Mouse (Mus musculus): ENCODE data around the gene Jag2. TPM values are rescaled to one million over a fixed set of nuclear protein-coding genes. Genes with fewer than 3 reads are reported as not detected.
A peak's percentile ranks its signal among the peaks of the same experiment; 100 is the strongest.

Jag2 gene
- total and polyA plus RNA-seq, 2 experiments from 2014 or later: 8.5 to 88.4 TPM

DNA sequence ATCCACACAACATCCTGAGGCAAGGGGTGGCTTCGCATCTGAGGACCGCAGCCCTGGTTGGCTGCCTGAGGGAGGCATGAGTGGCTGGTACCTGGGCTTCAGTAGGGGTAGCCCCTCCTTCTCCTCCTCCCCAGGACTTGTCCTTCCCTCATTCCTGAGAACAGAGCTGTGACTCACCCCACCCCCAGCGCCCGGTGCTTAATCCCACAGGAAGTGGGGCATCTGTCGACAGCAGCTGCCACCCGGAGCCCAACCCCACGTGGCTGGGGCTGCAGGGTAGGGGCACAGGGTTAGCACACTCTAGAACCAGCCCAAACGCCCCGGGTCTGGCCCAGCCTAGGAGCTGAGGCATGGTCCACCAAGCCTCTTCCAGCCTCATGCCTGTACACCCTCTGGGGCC is 8.3 kb upstream of the Jag2 start:
- no peak for TF ChIP-seq CTCF (IDR thresholded peaks at IDR 0.05; ENCODE audit: low read depth)
- no peaks in the 10 kb centered on the region for H3K36me3 ChIP-seq (ENCODE audit: insufficient read depth, low read length)
- WGBS: 42% methylated on average over 9 of the region's 9 CpGs
- H3K4me3 ChIP-seq (ENCODE audit: low read length): no peak overlapping the region
- peaks cover 15% of the 10 kb centered on the region for H3K4me1 ChIP-seq (ENCODE audit: insufficient read depth, low read length)
- no peak for DNase-seq (ENCODE audit: low spot score)
- no peak overlapping the region for H3K4me2 ChIP-seq (ENCODE audit: low read depth, low read length)
- no peaks in the 10 kb centered on the region for H3K27me3 ChIP-seq (ENCODE audit: insufficient read depth, low read length)
- no peaks in the 10 kb centered on the region for H3K9me3 ChIP-seq (ENCODE audit: low read length)
- H3K9ac ChIP-seq (replicated peaks; ENCODE audit: low read length): no peak overlapping the region
- no peak for ATAC-seq
- H3K27ac ChIP-seq: no peak overlapping the region

DNA sequence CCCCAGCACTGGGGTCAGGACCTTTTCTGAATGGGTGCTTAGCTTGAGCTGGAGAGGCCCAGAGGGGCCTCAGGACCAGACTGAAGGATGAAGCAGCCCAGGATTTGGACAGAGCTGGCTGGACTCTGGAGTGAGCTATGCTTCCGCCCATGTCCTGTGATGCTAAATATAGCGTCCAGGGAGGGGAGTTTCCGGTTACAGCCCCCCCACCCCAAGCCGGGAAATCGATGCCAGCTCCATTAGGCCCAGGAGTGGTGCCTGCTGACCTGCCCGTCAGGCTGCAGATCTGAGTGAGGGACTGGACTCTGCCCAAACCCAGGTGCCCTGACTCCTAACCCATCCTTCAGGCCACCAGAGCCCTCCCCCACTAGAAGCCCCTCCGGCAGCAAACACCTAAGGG is 3.1 kb upstream of the Jag2 start:
- no peak for DNase-seq (ENCODE audit: low spot score)
- no peak for ATAC-seq
- Histone ChIP-seq H3K4me1 (ENCODE audit: insufficient read depth, low read length) (peaks cover 3% of the 10 kb centered on the region; the same call in 1 of the 2 replicates), H3K9me3 (ENCODE audit: low read length) (no peaks in the 10 kb centered on the region), H3K36me3 (ENCODE audit: insufficient read depth, low read length) (no peaks in the 10 kb centered on the region), H3K27me3 (ENCODE audit: insufficient read depth, low read length) (no peaks in the 10 kb centered on the region; the same call in 1 of the 2 replicates), H3K4me3 (ENCODE audit: low read length) (no peak overlapping the region), H3K9ac (replicated peaks; ENCODE audit: low read length) (no peak overlapping the region), H3K27ac (no peak overlapping the region), H3K4me2 (ENCODE audit: low read depth, low read length) (no peak overlapping the region)
- WGBS: 63% methylated on average over 7 of the region's 7 CpGs
- TF ChIP-seq CTCF (IDR thresholded peaks at IDR 0.05; ENCODE audit: low read depth): no peak

DNA sequence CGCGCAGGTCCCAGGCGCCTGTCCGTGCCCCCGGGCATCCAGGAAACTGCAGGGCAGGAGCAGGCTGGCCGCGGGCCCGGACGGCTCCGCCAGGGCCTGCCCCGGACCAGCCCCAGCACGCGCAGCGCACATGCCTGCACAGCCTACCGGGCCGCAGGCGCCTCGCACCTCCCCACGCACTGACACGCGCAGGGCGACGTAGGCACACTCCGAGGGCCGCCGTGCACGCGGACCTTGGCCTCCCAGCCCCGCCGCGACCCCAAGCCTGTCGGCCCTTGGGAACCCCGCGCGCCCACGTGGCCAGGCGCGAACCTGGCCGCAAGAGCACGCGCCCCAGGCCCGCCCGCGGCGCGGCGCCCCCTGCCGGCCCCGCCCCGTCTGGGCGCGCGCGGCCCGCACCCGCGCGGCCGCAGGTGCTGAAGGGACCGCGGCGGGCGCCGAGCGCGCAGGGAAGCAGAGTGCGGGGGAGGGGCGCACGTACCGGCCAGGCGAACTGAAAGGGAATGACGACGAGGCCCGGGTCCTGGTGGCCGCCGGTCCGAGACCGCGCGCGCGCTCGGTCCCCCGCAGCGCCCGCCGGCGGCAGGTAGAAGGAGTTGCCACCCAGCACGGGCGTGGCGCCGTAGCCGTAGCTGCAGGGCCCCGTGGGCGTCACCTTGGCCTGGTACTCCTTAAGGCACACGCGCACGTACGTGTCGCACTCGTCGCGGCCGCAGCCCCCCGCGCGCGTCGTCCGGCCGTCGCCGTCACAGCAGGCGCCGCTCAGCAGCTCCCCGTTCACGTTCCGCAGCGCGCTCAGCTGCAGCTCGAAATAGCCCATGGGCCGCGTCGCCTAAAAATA is 955 bp downstream of the Jag2 start:
- WGBS: under 1% methylated on average over 92 of the region's 124 CpGs
- ATAC-seq: peak; percentile 60

DNA sequence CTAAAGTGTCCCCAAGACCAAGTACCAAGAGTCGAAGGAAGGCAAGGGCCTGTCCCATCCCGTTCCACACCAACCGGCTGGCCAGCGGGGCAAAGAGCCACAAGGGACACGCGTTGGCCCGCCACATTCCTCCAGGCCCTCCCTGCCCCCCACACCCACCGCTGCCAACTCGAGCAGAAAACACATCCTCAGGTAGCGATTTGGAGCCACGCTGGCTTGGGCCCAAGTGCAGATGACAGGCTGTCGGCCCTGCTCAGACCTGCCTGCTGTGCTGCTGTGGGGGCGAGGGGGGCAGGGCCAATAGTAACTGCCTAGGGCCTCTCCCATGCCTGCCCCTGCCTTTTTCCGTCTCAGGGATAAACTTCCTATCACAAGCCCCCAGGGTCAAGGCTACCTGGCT is 2.3 kb downstream of the Jag2 start:
- ATAC-seq (no peak), DNase-seq (ENCODE audit: low spot score) (no peak)
- H3K9ac ChIP-seq (replicated peaks; ENCODE audit: low read length): no peak overlapping the region
- H3K9me3 ChIP-seq (ENCODE audit: low read length): no peaks in the 10 kb centered on the region
- no peaks in the 10 kb centered on the region for H3K36me3 ChIP-seq (ENCODE audit: insufficient read depth, low read length)
- H3K4me3 ChIP-seq (ENCODE audit: low read length): no peak overlapping the region
- peak overlapping the region; percentile 72 for H3K4me2 ChIP-seq (ENCODE audit: low read depth, low read length)
- H3K27me3 ChIP-seq (ENCODE audit: insufficient read depth, low read length): no peaks in the 10 kb centered on the region; the same call in 1 of the 2 replicates
- no peak for TF ChIP-seq CTCF (IDR thresholded peaks at IDR 0.05; ENCODE audit: low read depth)
- no peak overlapping the region for H3K27ac ChIP-seq
- peaks cover 9% of the 10 kb centered on the region; the same call in 1 of the 2 replicates for H3K4me1 ChIP-seq (ENCODE audit: insufficient read depth, low read length)
- 60% methylated on average over 14 of the region's 14 CpGs for WGBS

More for the DNA sequence above, 955 bp downstream of the Jag2 start:
- H3K9ac ChIP-seq (replicated peaks; ENCODE audit: low read length): peak overlapping the region; percentile 81
- H3K27me3 ChIP-seq (ENCODE audit: insufficient read depth, low read length): no peaks in the 10 kb centered on the region; the same call in 1 of the 2 replicates
- TF ChIP-seq CTCF (IDR thresholded peaks at IDR 0.05; ENCODE audit: low read depth): no peak
- peak; percentile 73 for DNase-seq (ENCODE audit: low spot score)
- peak overlapping the region; percentile 64 for H3K4me3 ChIP-seq (ENCODE audit: low read length)
- no peaks in the 10 kb centered on the region for H3K9me3 ChIP-seq (ENCODE audit: low read length)
- H3K36me3 ChIP-seq (ENCODE audit: insufficient read depth, low read length): no peaks in the 10 kb centered on the region
- H3K4me1 ChIP-seq (ENCODE audit: insufficient read depth, low read length): peaks cover 9% of the 10 kb centered on the region; the same call in 1 of the 2 replicates
- peak overlapping the region; percentile 88 for H3K27ac ChIP-seq
- peak overlapping the region; percentile 72 for H3K4me2 ChIP-seq (ENCODE audit: low read depth, low read length)

DNA sequence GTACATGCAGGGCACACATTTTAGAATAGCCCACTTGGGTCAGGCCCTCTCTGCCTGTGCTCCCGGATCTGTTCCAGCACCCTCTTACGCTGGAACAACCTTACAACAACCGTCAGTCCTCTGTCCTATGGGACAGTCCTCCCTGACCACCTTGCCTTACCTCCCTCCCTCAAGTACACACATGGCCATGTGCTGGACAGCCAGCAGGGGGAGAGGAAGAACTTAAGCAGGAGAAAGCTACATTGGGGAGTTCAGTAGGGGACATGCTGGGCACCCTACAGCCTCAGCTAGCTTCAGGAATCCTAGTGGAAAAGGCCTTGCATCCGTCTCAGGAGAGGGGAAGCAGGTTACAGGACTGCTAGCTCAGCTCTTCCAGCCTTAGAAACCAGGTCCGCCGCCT is 3.6 kb downstream of the Jag2 start:
- H3K9me3 ChIP-seq (ENCODE audit: low read length): no peaks in the 10 kb centered on the region
- no peak for ATAC-seq
- H3K9ac ChIP-seq (replicated peaks; ENCODE audit: low read length): no peak overlapping the region
- WGBS: 85% methylated on average over 6 of the region's 6 CpGs
- no peak overlapping the region for H3K4me3 ChIP-seq (ENCODE audit: low read length)
- H3K4me2 ChIP-seq (ENCODE audit: low read depth, low read length): no peak overlapping the region
- no peak for DNase-seq (ENCODE audit: low spot score)
- H3K27ac ChIP-seq: no peak overlapping the region
- peaks cover 9% of the 10 kb centered on the region; the same call in 1 of the 2 replicates for H3K4me1 ChIP-seq (ENCODE audit: insufficient read depth, low read length)
- H3K36me3 ChIP-seq (ENCODE audit: insufficient read depth, low read length): 0 out of 2 replicates have a peak, but pooled peaks cover 3% of the 10 kb centered on the region
- no peaks in the 10 kb centered on the region for H3K27me3 ChIP-seq (ENCODE audit: insufficient read depth, low read length)
- peak; percentile 55 for TF ChIP-seq CTCF (IDR thresholded peaks at IDR 0.05; ENCODE audit: low read depth)

DNA sequence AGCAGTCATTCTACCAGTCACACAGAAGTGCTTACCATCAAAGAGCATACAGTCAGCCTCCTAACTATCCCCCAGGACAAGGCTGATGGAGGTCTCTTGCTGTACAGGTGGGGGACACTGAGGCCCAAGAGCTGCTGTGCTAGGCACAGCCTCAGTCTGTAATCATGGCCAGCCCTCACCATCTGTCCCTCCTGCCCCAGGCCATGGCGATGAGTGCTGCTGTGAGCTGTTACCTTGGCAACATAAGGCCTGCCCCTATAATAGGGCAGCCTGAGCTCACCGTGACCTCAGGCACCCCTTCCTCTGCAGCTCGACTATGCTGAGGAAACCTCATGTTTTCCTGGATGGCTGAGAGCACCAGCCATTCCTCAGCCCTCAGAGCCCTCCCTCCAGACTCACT is 7.0 kb downstream of the Jag2 start:
- TF ChIP-seq CTCF (IDR thresholded peaks at IDR 0.05; ENCODE audit: low read depth): no peak
- no peak for ATAC-seq
- no peak overlapping the region for H3K4me2 ChIP-seq (ENCODE audit: low read depth, low read length)

DNA sequence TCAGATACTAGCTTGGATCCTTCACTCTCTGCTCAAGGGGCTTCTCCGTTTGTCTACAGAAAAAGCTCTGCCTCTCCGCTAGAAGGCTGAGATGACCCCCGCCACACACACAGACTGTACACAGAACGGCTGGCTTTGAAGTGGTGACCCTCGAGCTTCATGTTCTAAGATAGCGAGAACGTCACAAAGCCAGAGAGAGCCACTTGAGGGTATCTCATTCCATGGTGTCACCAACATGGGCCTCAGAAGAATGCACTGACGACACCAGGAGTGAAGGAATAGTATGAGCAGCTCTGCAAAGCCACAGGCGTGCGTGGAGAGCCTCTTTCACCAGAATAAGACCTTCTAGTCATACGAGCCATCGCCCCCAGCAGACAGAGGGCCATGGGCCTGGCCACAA is 8.1 kb downstream of the Jag2 start:
- no peak overlapping the region for H3K27ac ChIP-seq
- H3K36me3 ChIP-seq (ENCODE audit: insufficient read depth, low read length): 0 out of 2 replicates have a peak, but pooled peaks cover 3% of the 10 kb centered on the region
- no peak for DNase-seq (ENCODE audit: low spot score)
- H3K9ac ChIP-seq (replicated peaks; ENCODE audit: low read length): no peak overlapping the region
- no peak for ATAC-seq
- H3K4me3 ChIP-seq (ENCODE audit: low read length): no peak overlapping the region
- H3K4me1 ChIP-seq (ENCODE audit: insufficient read depth, low read length): no peaks in the 10 kb centered on the region
- no peaks in the 10 kb centered on the region for H3K27me3 ChIP-seq (ENCODE audit: insufficient read depth, low read length)
- 79% methylated on average over 12 of the region's 12 CpGs for WGBS
- no peak overlapping the region for H3K4me2 ChIP-seq (ENCODE audit: low read depth, low read length)
- no peaks in the 10 kb centered on the region for H3K9me3 ChIP-seq (ENCODE audit: low read length)
- no peak for TF ChIP-seq CTCF (IDR thresholded peaks at IDR 0.05; ENCODE audit: low read depth)

More for the DNA sequence above, 7.0 kb downstream of the Jag2 start:
- H3K4me3 ChIP-seq (ENCODE audit: low read length): no peak overlapping the region
- H3K27ac ChIP-seq: no peak overlapping the region
- 0 out of 2 replicates have a peak, but pooled peaks cover 5% of the 10 kb centered on the region for H3K4me1 ChIP-seq (ENCODE audit: insufficient read depth, low read length)
- H3K36me3 ChIP-seq (ENCODE audit: insufficient read depth, low read length): 0 out of 2 replicates have a peak, but pooled peaks cover 3% of the 10 kb centered on the region
- WGBS: 14% methylated on average over 3 of the region's 3 CpGs
- DNase-seq (ENCODE audit: low spot score): no peak
- H3K9ac ChIP-seq (replicated peaks; ENCODE audit: low read length): 0 out of 2 replicates have a peak overlapping the region, but pooled peaks have one; percentile 9
- H3K9me3 ChIP-seq (ENCODE audit: low read length): no peaks in the 10 kb centered on the region
- no peaks in the 10 kb centered on the region for H3K27me3 ChIP-seq (ENCODE audit: insufficient read depth, low read length)

Data from hindbrain, postnatal 0 days (tissue).